Mouse (Mus musculus) ES-Bruce4 (cell line): ENCODE measurements around the gene Foxn1.

Experiments used
- CTCF ChIP-seq: IDR thresholded peaks from one replicate; pipeline ENCODE4 v1.8.1; 2011; ENCODE audit warnings: low read depth, low read length
- POLR2A ChIP-seq: IDR thresholded peaks from one replicate; pipeline ENCODE4 v1.8.1; 2011; ENCODE audit warnings: low read length; ENCODE audit not compliant: insufficient read depth

GRCm38 (mm10) chr11:78377549-78378159 is 8.7 kb downstream of the Foxn1 start:
- no peak for TF ChIP-seq CTCF
- no peak for TF ChIP-seq POLR2A
